Mouse (Mus musculus) embryonic fibroblast, embryonic 13.5 days (primary cell): Measurements from ENCODE around the gene Rbms3. TPM values are rescaled to one million over a fixed set of nuclear protein-coding genes. Genes with fewer than 3 reads are reported as not detected.

Experiments used
- H3K27ac ChIP-seq: 2 replicates; pipeline ENCODE4 v1.5.1; 2012; ENCODE audit warnings: low read length, control low read depth, inconsistent platforms; ENCODE audit not compliant: insufficient read depth
- H3K4me1 ChIP-seq: 2 replicates; pipeline ENCODE4 v1.6.1; 2011; ENCODE audit warnings: low read length; ENCODE audit not compliant: control insufficient read depth, insufficient read depth
- H3K4me3 ChIP-seq: 2 replicates; pipeline ENCODE4 v1.5.1; 2011; ENCODE audit warnings: mild to moderate bottlenecking, control low read depth, low read length; ENCODE audit not compliant: insufficient read depth
- CTCF ChIP-seq: IDR thresholded peaks from 2 replicates; pipeline ENCODE4 v1.5.1; 2011; ENCODE audit warnings: mild to moderate bottlenecking, control low read depth, low read length, moderate library complexity, borderline replicate concordance; ENCODE audit not compliant: insufficient read depth
- POLR2A ChIP-seq: IDR thresholded peaks from 2 replicates; pipeline ENCODE4 v1.6.1; 2011; ENCODE audit warnings: low read depth, mild to moderate bottlenecking, control low read depth, low read length, moderate library complexity
- polyA plus RNA-seq: library from polyadenylated mRNA; stranded (reverse); fragments of >200 nt; gene quantifications from 2 replicates; pipeline ENCODE4 v1.2.4, GENCODE M21; 2011; ENCODE audit warnings: low read depth; ENCODE audit not compliant: missing spikeins, insufficient read length

The Rbms3 gene
- polyA plus RNA-seq, 1 experiment: 114 TPM

GRCm38 (mm10) chr9:117250036-117250830 lies 379.5 kb downstream of the Rbms3 start:
- H3K4me1 ChIP-seq: peaks cover 14% of the 10 kb centered on the region
- TF ChIP-seq CTCF: no peak
- TF ChIP-seq POLR2A: peak; percentile 52; the same call in 1 of the 2 replicates

GRCm38 (mm10) chr9:117247311-117247980 lies 382.3 kb downstream of the Rbms3 start:
- Histone ChIP-seq H3K4me3 (peak overlapping the region; percentile 19; the same call in 1 of the 2 replicates), H3K4me1 (peaks cover 14% of the 10 kb centered on the region), H3K27ac (peak overlapping the region; percentile 65)
- TF ChIP-seq CTCF (no peak), POLR2A (no peak; the same call in 1 of the 2 replicates)

More at GRCm38 (mm10) chr9:117250036-117250830, 379.5 kb downstream of the Rbms3 start:
- H3K27ac ChIP-seq: peak overlapping the region; percentile 93
- peak overlapping the region; percentile 80 for H3K4me3 ChIP-seq

GRCm38 (mm10) chr9:117246173-117246572 lies 383.5 kb downstream of the Rbms3 start:
- TF ChIP-seq POLR2A (no peak), CTCF (no peak)
- peaks cover 14% of the 10 kb centered on the region for H3K4me1 ChIP-seq
- no peak overlapping the region for H3K4me3 ChIP-seq
- peak overlapping the region; percentile 65 for H3K27ac ChIP-seq

- no peak for TF ChIP-seq POLR2A
- TF ChIP-seq CTCF: no peak
- H3K4me1 ChIP-seq: peaks cover 12% of the 10 kb centered on the region
- no peak overlapping the region for H3K27ac ChIP-seq
- no peak overlapping the region for H3K4me3 ChIP-seq
Observed at GRCm38 (mm10) chr9:117243365-117243764, 386.3 kb downstream of the Rbms3 start.

- Histone ChIP-seq H3K4me3 (no peak overlapping the region), H3K27ac (no peak overlapping the region), H3K4me1 (peaks cover 7% of the 10 kb centered on the region; the same call in 1 of the 2 replicates)
- no peak for TF ChIP-seq CTCF
- no peak for TF ChIP-seq POLR2A
Observed at GRCm38 (mm10) chr9:117234726-117235075, 395.0 kb downstream of the Rbms3 start.

- TF ChIP-seq CTCF: no peak
- no peak for TF ChIP-seq POLR2A
- H3K27ac ChIP-seq: no peak overlapping the region
- H3K4me1 ChIP-seq: peaks cover 7% of the 10 kb centered on the region; the same call in 1 of the 2 replicates
- H3K4me3 ChIP-seq: no peak overlapping the region
Observed at GRCm38 (mm10) chr9:117234065-117234725, 395.5 kb downstream of the Rbms3 start.

- Histone ChIP-seq H3K4me1 (peaks cover 3% of the 10 kb centered on the region; the same call in 1 of the 2 replicates), H3K4me3 (no peak overlapping the region), H3K27ac (no peak overlapping the region)
- TF ChIP-seq POLR2A (no peak), CTCF (no peak)
Observed at GRCm38 (mm10) chr9:117222741-117223140, 407.0 kb downstream of the Rbms3 start.

- peaks cover 6% of the 10 kb centered on the region for H3K4me1 ChIP-seq
- H3K4me3 ChIP-seq: no peak overlapping the region
- TF ChIP-seq CTCF (no peak), POLR2A (no peak)
- H3K27ac ChIP-seq: no peak overlapping the region
Observed at GRCm38 (mm10) chr9:117221481-117221880, 408.2 kb downstream of the Rbms3 start.

GRCm38 (mm10) chr9:117216026-117216755 lies 413.5 kb downstream of the Rbms3 start:
- Histone ChIP-seq H3K4me1 (peaks cover 15% of the 10 kb centered on the region), H3K27ac (no peak overlapping the region), H3K4me3 (no peak overlapping the region)
- no peak for TF ChIP-seq POLR2A
- TF ChIP-seq CTCF: no peak
